In genomic region chr6:71133559-71133958, GRCm38 (mm10) we compare ENCODE assay signal across 21 mouse cellular contexts.
"Had no signal": no experiment of that assay in that cellular context is flagged by ENCODE, and none has a peak within 500 bp of the region (broad histone marks: within the 10 kb centered on the region; RNA-seq: fewer than 3 reads in every experiment).

No protein-coding gene starts in this region.

- H3K27me3 ChIP-seq: heart, embryonic 12.5 days; hindbrain, embryonic 12.5 days; intestine, embryonic 15.5 days; limb, embryonic 12.5 days; liver, embryonic 13.5 days; liver, embryonic 15.5 days had no signal

- H3K27ac ChIP-seq: gastrocnemius, adult 2 months; heart, embryonic 10.5 days; hindbrain, embryonic 10.5 days; hindbrain, embryonic 12.5 days; hindbrain, embryonic 14.5 days; intestine, embryonic 15.5 days; kidney, postnatal 0 days; layer of hippocampus, adult 2 months; left cerebral cortex, adult 2 months; limb, embryonic 10.5 days; limb, embryonic 12.5 days; liver, embryonic 13.5 days; liver, embryonic 15.5 days had no signal

- H3K4me3 ChIP-seq: gastrocnemius, adult 2 months; heart, embryonic 10.5 days; heart, embryonic 12.5 days; hindbrain, embryonic 10.5 days; hindbrain, embryonic 12.5 days; intestine, embryonic 15.5 days; layer of hippocampus, adult 2 months; left cerebral cortex, adult 2 months; limb, embryonic 10.5 days; limb, embryonic 12.5 days; liver, embryonic 13.5 days; liver, embryonic 15.5 days had no signal

- H3K4me1 ChIP-seq: heart, embryonic 12.5 days; hindbrain, embryonic 12.5 days; intestine, embryonic 15.5 days; limb, embryonic 10.5 days; limb, embryonic 12.5 days; liver, embryonic 13.5 days; liver, embryonic 15.5 days had no signal

- DNase-seq: gastrocnemius, adult 2 months; gastrocnemius, postnatal 10 days; gastrocnemius, postnatal 25 days; heart, adult 18-20 months; heart, postnatal 10 days; heart, postnatal 4 days; liver; liver, embryonic 13.5 days; liver, postnatal 0 days had no signal

- H3K36me3 ChIP-seq: heart, embryonic 10.5 days; heart, embryonic 12.5 days; hindbrain, embryonic 10.5 days; hindbrain, embryonic 12.5 days; intestine, embryonic 15.5 days; limb, embryonic 10.5 days; limb, embryonic 12.5 days; liver, embryonic 13.5 days had no signal
